In genomic region chr11:116241744-116242235, GRCm38 (mm10) we compare ENCODE assay signal across 14 mouse cellular contexts. TPM values are rescaled to one million over a fixed set of nuclear protein-coding genes. Genes with fewer than 3 reads are reported as not detected.
DNase-seq lines count a peak whose midpoint lies in the region; ATAC-seq and TF ChIP-seq lines count a peak whose summit lies in the region.
"Had no signal": no experiment of that assay in that cellular context is flagged by ENCODE, and none has a peak within 500 bp of the region (broad histone marks: within the 10 kb centered on the region; RNA-seq: fewer than 3 reads in every experiment).

No protein-coding gene starts in this region.

- no peak overlapping the region; the same call in 1 of the 2 replicates for H3K4me2 ChIP-seq in intestine, postnatal 0 days (replicated peaks; ENCODE audit: low read depth)
- H3K4me2 ChIP-seq: forebrain, embryonic 12.5 days had no signal

- H3K4me1 ChIP-seq in E14TG2a.4 (replicated peaks; ENCODE audit: low read depth, low read length), result peaks cover 58% of the 10 kb centered on the region
- peaks cover 7% of the 10 kb centered on the region for H3K4me1 ChIP-seq in intestine, postnatal 0 days (replicated peaks; ENCODE audit: control insufficient read depth, insufficient read depth, low read length)

- TF ChIP-seq CTCF in E14TG2a.4 (conservative IDR thresholded peaks at IDR 0.05; ENCODE audit: low read length), result no peak
- no peak for TF ChIP-seq CTCF in intestine, postnatal 0 days (IDR thresholded peaks at IDR 0.05; ENCODE audit: low read depth)

- peaks cover 40% of the 10 kb centered on the region for H3K36me3 ChIP-seq in E14TG2a.4 (ENCODE audit: insufficient read depth, low read length)
- peaks cover 31% of the 10 kb centered on the region for H3K36me3 ChIP-seq in intestine, postnatal 0 days (ENCODE audit: control insufficient read depth, insufficient read depth)

- intact Hi-C loops in left cerebral cortex, postnatal 10 days (cut with DNase I), result no loop called here

- H3K27me3 ChIP-seq in E14TG2a.4 (ENCODE audit: insufficient read depth, low read length), result peaks cover 21% of the 10 kb centered on the region
- no peaks in the 10 kb centered on the region for H3K27me3 ChIP-seq in intestine, postnatal 0 days (replicated peaks; ENCODE audit: control insufficient read depth, insufficient read depth, low read length)

- H3K9me3 ChIP-seq in E14TG2a.4 (ENCODE audit: low read length), result no peaks in the 10 kb centered on the region
- no peaks in the 10 kb centered on the region for H3K9me3 ChIP-seq in intestine, postnatal 0 days (ENCODE audit: control insufficient read depth)
- H3K9me3 ChIP-seq: forebrain, embryonic 12.5 days had no signal

- no peak for ATAC-seq in intestine, postnatal 0 days

- WGBS in intestine, postnatal 0 days, result 26% methylated on average over 12 of the region's 12 CpGs

- peak overlapping the region; percentile 64 for H3K27ac ChIP-seq in intestine, postnatal 0 days (ENCODE audit: low read depth, low read length)
- H3K27ac ChIP-seq: forebrain, embryonic 12.5 days had no signal

- peak overlapping the region; percentile 49 for H3K4me3 ChIP-seq in E14TG2a.4 (replicated peaks; ENCODE audit: low read length)
- no peak overlapping the region for H3K4me3 ChIP-seq in intestine, postnatal 0 days (ENCODE audit: low read depth, low read length)
- H3K4me3 ChIP-seq: forebrain, embryonic 12.5 days had no signal

- DNase-seq in embryo, embryonic 10 days (ENCODE audit: low spot score), result peak; percentile 80
- DNase-seq in kidney, postnatal 4 days, result peak; percentile 60 to 76
- DNase-seq in testis, postnatal 14 days (ENCODE audit: low spot score), result no peak
- DNase-seq in left cerebral cortex, postnatal 10 days (ENCODE audit: extremely low spot score in 1 of 2, low spot score in 2 of 2), result no peak
- no peak for DNase-seq in right cerebral cortex, postnatal 10 days (ENCODE audit: low spot score in 2 of 2)
- no peak for DNase-seq in thymus, postnatal 36 days
- DNase-seq: cerebellum, postnatal 36 days; heart, adult 18-20 months; lung, postnatal 14 days; right cerebral cortex, postnatal 25 days had no signal

- 0 out of 2 replicates have a peak overlapping the region, but pooled peaks have one; percentile 26 for H3K9ac ChIP-seq in intestine, postnatal 0 days (ENCODE audit: low read depth, low read length)
- H3K9ac ChIP-seq: forebrain, embryonic 12.5 days had no signal

RNA-seq across cellular contexts. Expression of gene Evpl, which starts 3.9 kb away (rescaled TPM):
- 1.2 and 1.3 TPM in 2 replicates for polyA plus RNA-seq in intestine, postnatal 0 days (2015; fragmentation: Nextera tagmentation; extraction: Ambion mirVana)
- under 1 TPM; 0.77 to 0.97 TPM for total RNA-seq in left cerebral cortex, postnatal 10 days (2021)

RNA-seq across cellular contexts. Expression of gene Srp68, which starts 32.2 kb away (rescaled TPM):
- 45.2 and 48.7 TPM in 2 replicates for polyA plus RNA-seq in intestine, postnatal 0 days (2015; fragmentation: Nextera tagmentation; extraction: Ambion mirVana)
- total RNA-seq in left cerebral cortex, postnatal 10 days (2021), result 10 to 100 TPM; 52.5 to 56.3 TPM

RNA-seq across cellular contexts. Expression of gene Galr2, which starts 38.9 kb away (rescaled TPM):
- polyA plus RNA-seq in intestine, postnatal 0 days (2015; fragmentation: Nextera tagmentation; extraction: Ambion mirVana), result 0.10 and 0.29 TPM in 2 replicates
- total RNA-seq in left cerebral cortex, postnatal 10 days (2021), result not detected
- total RNA-seq: heart, adult 18-20 months; hematopoietic stem cell, adult 5-6 weeks had no signal

RNA-seq across cellular contexts. Expression of gene Acox1, which starts 42.9 kb away (rescaled TPM):
- 98.9 and 114 TPM in 2 replicates for polyA plus RNA-seq in intestine, postnatal 0 days (2015; fragmentation: Nextera tagmentation; extraction: Ambion mirVana)
- total RNA-seq in left cerebral cortex, postnatal 10 days (2021), result 100 to 1,000 TPM; 110 to 118 TPM

RNA-seq across cellular contexts. Expression of gene Ten1, which starts 43.1 kb away (rescaled TPM):
- polyA plus RNA-seq in intestine, postnatal 0 days (2015; fragmentation: Nextera tagmentation; extraction: Ambion mirVana), result 64.6 and 66.8 TPM in 2 replicates
- total RNA-seq in left cerebral cortex, postnatal 10 days (2021), result 10 to 100 TPM; 44.8 to 50.9 TPM

Comparison
In these comparisons a context has a peak if more than half of its experiments do, and no peak if none do; other contexts are left out.
1. DNase-seq: peak in embryo, embryonic 10 days (single experiment) and kidney, postnatal 4 days (2 of 2); none in testis, postnatal 14 days (single experiment), left cerebral cortex, postnatal 10 days (0 of 2), right cerebral cortex, postnatal 10 days (0 of 2) and thymus, postnatal 36 days (0 of 2).